Mouse (Mus musculus): ENCODE measurements around the gene Atad3a. TPM values are rescaled to one million over a fixed set of nuclear protein-coding genes. Genes with fewer than 3 reads are reported as not detected.

Gene Atad3a
- polyA plus RNA-seq, 1 experiment: 44.5 TPM

DNA sequence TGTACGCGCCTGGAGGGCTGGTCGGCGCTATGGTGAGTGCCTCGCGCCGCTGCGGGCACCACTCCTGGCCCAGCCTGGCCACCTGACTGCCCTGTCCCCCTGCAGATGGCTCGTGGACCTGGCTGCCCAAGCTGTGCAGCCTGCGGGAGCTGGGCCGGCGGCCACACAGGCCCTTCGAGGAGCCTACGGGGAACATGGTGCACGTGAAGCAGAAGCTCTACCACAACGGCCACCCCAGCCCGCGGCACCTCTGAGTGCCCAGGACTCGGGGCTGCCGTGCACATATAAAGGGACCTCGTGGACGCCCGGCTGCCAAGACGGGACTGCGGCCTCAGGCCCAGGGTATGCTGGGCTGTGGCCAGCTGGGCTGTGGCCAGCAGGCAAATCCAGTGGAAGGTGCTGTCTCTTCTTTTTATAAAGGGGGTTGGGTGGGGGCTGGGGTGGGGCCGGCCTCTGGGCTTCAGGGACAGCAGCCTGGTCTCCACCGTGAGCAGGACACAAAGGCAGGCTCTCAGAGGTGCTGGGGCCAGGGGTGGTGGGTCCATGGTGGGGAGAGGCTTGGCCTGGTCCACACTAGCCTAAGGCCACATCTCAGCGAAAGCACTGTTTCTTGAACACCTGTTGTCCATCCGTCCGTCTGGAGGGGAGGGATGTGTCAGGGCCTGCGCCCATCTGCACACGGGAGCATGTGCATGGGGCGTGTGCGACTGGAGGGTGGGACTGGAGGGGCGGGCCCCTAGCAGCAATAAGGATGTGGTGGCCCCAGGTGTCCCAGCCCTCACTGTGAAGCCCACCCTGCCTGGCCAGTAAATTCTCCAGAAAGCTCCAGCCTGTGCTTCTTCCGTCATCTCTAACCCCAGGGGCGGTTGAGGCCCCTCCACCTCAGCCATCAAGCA, 20.9 kb downstream of the Atad3a start:
- Histone ChIP-seq H3K4me1 (ENCODE audit: control insufficient read depth, insufficient read depth, low read length) (peaks cover 4% of the 10 kb centered on the region; the same call in 1 of the 2 replicates), H3K4me3 (replicated peaks; ENCODE audit: extremely low read depth, low read depth, low read length) (no peak overlapping the region)
- TF ChIP-seq CTCF (IDR thresholded peaks at IDR 0.05; ENCODE audit: insufficient read depth, low read length): no peak
- TF ChIP-seq POLR2A (IDR thresholded peaks at IDR 0.05; ENCODE audit: borderline replicate concordance, extremely low read depth, low read depth, low read length): no peak
- no peak for DNase-seq
- 86% methylated on average over 37 of the region's 37 CpGs for WGBS

DNA sequence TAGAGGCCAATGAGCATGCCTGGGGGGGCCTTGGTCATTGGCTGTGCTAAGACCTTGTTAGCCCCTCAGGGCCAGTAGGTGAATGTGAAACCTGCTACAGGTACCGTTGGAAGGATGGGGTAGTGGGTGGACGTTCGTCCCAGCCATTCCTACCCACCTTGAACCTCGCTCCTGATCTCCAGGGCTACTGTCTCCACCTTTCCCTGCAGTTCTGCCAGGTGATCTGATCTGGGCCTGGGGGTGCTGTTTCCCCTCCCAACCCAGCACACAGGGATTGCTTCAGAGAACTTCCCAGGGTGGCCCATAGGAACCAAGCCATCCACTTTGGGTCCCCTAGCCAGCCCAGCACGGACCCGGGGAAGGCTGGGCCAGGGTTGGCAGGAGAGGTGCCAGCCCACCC, 21.7 kb downstream of the Atad3a start:
- H3K4me1 ChIP-seq (ENCODE audit: control insufficient read depth, insufficient read depth, low read length): peaks cover 4% of the 10 kb centered on the region; the same call in 1 of the 2 replicates
- no peak overlapping the region for H3K4me3 ChIP-seq (replicated peaks; ENCODE audit: extremely low read depth, low read depth, low read length)
- DNase-seq: no peak
- 89% methylated on average over 6 of the region's 6 CpGs for WGBS
- TF ChIP-seq CTCF (IDR thresholded peaks at IDR 0.05; ENCODE audit: insufficient read depth, low read length): no peak

DNA sequence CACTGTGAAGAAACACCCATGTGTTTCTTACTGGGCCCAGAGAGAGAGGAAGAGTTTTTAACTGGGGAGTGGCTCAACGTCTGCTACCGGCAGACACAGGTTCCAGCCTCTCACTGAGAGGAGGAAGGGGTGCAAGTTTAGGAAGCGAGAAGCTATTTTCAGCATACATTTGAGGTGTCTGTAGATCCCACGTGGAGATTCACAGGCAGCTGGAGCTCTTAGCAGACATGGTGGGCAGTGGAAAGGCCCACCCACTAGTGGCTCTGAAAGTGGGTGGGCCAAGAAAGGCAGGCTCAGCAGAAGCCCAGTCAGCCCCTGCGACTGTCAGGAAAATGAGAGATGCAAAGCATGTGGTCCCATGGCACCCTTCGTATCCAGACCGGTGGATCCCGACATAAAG, 22.6 kb downstream of the Atad3a start:
- no peak for DNase-seq
- peaks cover 6% of the 10 kb centered on the region; the same call in 1 of the 2 replicates for H3K4me1 ChIP-seq (ENCODE audit: control insufficient read depth, insufficient read depth, low read length)
- WGBS: 48% methylated on average over 8 of the region's 8 CpGs
- no peak for TF ChIP-seq POLR2A (IDR thresholded peaks at IDR 0.05; ENCODE audit: borderline replicate concordance, extremely low read depth, low read depth, low read length)
- no peak overlapping the region for H3K4me3 ChIP-seq (replicated peaks; ENCODE audit: extremely low read depth, low read depth, low read length)

DNA sequence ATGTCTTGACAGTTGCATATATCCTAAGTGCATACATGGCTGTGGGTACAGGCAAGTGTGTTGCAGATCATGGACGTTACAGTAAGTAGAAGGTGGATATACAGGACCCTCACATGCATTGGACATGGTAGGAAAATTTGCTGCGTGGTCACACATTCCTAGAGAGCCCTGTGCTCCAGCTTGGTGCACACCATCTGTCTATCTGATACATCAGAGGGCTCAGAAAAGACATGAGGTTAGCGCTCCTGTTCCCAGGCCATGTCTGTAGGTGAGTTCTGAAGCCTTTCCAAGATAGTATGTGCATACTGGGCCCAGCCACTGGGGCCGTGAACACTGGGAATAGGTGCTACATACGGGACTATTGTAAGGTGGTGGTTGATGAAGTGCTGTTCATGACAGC, 24.5 kb downstream of the Atad3a start:
- Histone ChIP-seq H3K4me1 (ENCODE audit: control insufficient read depth, insufficient read depth, low read length) (peaks cover 6% of the 10 kb centered on the region; the same call in 1 of the 2 replicates), H3K4me3 (replicated peaks; ENCODE audit: extremely low read depth, low read depth, low read length) (no peak overlapping the region)
- no peak for DNase-seq
- WGBS: 92% methylated on average over 5 of the region's 5 CpGs
- TF ChIP-seq CTCF (IDR thresholded peaks at IDR 0.05; ENCODE audit: insufficient read depth, low read length) (no peak), POLR2A (IDR thresholded peaks at IDR 0.05; ENCODE audit: borderline replicate concordance, extremely low read depth, low read depth, low read length) (no peak)

DNA sequence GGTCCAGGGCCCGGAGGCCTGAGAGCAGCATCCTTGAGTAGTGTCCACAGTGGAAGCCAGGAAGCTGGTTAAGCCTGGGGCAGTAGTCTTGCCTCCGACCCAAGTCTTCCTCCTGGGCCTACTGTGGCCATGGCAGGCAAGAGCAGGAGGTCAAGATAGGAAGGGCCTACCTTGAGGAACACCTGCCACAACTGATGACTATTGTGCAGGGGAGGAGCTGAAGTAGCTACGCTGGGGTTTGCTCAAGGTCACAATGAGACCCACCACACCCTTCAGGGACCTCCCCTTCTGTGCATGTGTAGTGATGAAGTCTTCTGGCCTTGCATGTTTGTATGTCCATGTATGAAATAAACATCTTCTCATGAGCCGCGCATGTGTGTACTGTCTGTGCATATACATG, 25.1 kb downstream of the Atad3a start:
- H3K4me1 ChIP-seq (ENCODE audit: control insufficient read depth, insufficient read depth, low read length): peaks cover 6% of the 10 kb centered on the region; the same call in 1 of the 2 replicates
- peak overlapping the region; percentile 79 for H3K4me3 ChIP-seq (replicated peaks; ENCODE audit: extremely low read depth, low read depth, low read length)
- WGBS: 62% methylated on average over 5 of the region's 5 CpGs
- no peak for TF ChIP-seq POLR2A (IDR thresholded peaks at IDR 0.05; ENCODE audit: borderline replicate concordance, extremely low read depth, low read depth, low read length)
- TF ChIP-seq CTCF (IDR thresholded peaks at IDR 0.05; ENCODE audit: insufficient read depth, low read length): no peak
- no peak for DNase-seq

DNA sequence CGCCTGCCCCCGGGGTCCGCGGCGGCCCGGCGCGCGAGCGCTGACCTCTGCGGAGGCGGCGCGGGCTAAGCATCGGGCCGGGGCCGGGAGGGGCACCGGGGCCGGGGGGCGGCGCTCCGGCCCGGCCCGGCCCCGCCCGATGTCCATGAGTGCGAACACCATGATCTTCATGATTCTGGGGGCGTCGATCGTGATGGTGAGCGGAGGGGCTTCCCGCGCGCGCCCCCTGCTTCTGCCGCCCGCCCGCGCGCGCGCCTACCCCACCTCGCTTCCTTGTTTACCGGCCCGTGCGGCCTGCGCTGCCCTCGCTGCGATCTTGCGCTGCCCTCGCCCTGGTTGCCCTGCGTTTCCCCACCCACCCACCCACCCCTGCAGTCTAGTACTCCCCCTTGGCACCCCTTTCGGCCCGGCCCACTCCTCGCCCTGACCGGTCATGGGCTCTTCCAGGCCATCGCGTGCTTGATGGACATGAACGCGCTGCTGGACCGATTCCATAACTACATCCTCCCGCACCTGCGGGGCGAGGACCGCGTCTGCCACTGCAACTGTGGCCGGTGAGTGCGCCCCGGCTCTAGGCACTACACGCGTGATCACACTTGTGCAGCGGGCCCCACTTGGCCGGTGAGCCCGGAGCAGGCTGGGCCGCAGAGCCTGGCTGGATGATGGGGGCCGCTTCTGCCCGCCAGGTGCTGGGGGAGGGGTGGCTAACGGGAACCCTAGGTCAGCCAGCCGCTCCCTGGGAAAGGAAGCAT, 25.8 kb downstream of the Atad3a start:
- H3K4me3 ChIP-seq (replicated peaks; ENCODE audit: extremely low read depth, low read depth, low read length): peak overlapping the region; percentile 79
- WGBS: 1% methylated on average over 74 of the region's 79 CpGs
- peak; percentile 45 for DNase-seq
- peaks cover 6% of the 10 kb centered on the region; the same call in 1 of the 2 replicates for H3K4me1 ChIP-seq (ENCODE audit: control insufficient read depth, insufficient read depth, low read length)
- TF ChIP-seq CTCF (IDR thresholded peaks at IDR 0.05; ENCODE audit: insufficient read depth, low read length) (no peak), POLR2A (IDR thresholded peaks at IDR 0.05; ENCODE audit: borderline replicate concordance, extremely low read depth, low read depth, low read length) (peak; percentile 29; the same call in 1 of the 2 replicates)

DNA sequence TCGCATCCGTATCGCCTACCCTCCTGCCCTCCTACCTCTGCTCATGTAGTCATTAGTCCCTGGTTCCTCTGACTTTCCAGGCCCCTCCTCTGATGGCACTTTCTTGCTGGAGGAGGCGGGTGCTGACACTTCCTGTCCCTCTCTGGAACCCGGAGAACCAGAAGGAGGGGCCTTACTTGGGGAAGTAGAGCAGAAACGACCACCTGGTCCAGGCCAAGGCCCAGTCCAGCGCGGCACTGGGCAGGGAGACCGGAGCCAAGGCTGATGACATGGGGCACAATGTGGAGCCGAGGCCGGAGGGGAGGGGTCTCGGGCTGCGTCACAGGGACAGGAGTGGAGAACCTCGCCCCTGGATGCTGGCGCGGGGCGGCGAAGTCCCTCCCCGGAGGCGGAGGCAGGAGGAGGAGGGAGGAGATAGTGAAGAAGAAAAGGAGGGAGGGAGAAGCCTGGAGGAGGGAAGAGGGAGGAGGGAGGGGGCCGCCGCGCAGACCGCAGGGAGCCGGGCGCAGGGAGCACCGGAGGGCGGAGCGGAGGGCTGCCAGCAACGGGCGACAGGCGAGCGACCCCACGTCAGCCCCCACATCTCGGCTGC, 26.4 kb downstream of the Atad3a start, which contains the start of gene Tmem240:
Gene Tmem240, plus strand, starts transcription at position 451 of the 592 bp plus-strand sequence.
- peak; percentile 86 for DNase-seq
- no peak for TF ChIP-seq CTCF (IDR thresholded peaks at IDR 0.05; ENCODE audit: insufficient read depth, low read length)
- TF ChIP-seq POLR2A (IDR thresholded peaks at IDR 0.05; ENCODE audit: borderline replicate concordance, extremely low read depth, low read depth, low read length): peak; percentile 22; the same call in 1 of the 2 replicates
- H3K4me3 ChIP-seq (replicated peaks; ENCODE audit: extremely low read depth, low read depth, low read length): peak within 1 kb of the TSS; percentile 79
- H3K4me1 ChIP-seq (ENCODE audit: control insufficient read depth, insufficient read depth, low read length): peaks cover 6% of the 10 kb centered on the region; the same call in 1 of the 2 replicates
- under 1% methylated on average over 31 of the region's 35 CpGs for WGBS

DNA sequence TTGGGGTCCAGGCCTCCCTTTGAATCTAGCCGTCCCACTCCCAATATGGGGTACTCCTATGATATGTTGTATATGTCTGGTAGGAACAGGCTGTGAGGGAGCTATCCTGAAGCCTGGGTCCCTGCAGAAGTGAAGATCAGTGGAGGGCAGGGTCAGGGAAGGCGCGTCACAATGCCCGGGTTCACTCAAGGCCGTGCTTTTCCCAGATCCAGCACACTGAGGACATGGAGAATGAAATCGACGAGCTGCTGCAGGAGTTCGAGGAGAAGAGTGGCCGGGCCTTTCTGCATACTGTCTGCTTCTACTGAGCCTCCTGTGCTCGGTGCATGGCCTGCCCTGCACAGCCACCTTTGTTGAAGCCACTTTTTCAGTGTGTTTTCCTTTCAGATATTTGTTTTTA, 27.6 kb downstream of the Atad3a start:
- no peak for DNase-seq
- Histone ChIP-seq H3K4me3 (replicated peaks; ENCODE audit: extremely low read depth, low read depth, low read length) (no peak overlapping the region), H3K4me1 (ENCODE audit: control insufficient read depth, insufficient read depth, low read length) (peaks cover 6% of the 10 kb centered on the region; the same call in 1 of the 2 replicates)
- TF ChIP-seq POLR2A (IDR thresholded peaks at IDR 0.05; ENCODE audit: borderline replicate concordance, extremely low read depth, low read depth, low read length): no peak
- TF ChIP-seq CTCF (IDR thresholded peaks at IDR 0.05; ENCODE audit: insufficient read depth, low read length): no peak
- WGBS: 88% methylated on average over 10 of the region's 10 CpGs

DNA sequence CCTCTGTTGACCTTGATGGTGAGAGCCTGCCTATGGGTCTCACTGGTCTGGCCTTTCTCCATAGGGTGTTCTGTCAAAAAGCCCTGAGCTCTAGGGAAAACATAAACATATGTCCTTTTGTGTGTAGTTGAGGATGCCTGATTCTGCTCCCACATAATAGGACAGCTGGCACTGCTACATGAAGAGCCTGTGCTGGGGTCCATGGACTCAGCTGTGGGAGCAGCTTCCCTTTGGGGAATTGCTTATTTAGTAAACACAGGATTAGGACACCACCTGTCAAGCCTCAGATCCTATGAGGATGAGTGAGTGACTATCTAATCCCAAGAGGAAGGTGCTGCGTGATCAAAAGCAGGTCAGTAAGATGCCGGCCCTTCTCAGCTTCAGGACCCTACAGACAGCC, 32.9 kb downstream of the Atad3a start:
- no peak overlapping the region for H3K4me3 ChIP-seq (replicated peaks; ENCODE audit: extremely low read depth, low read depth, low read length)
- no peak for DNase-seq
- WGBS: 89% methylated on average over 2 of the region's 2 CpGs

More for the DNA sequence above, 32.9 kb downstream of the Atad3a start:
- no peaks in the 10 kb centered on the region for H3K4me1 ChIP-seq (ENCODE audit: control insufficient read depth, insufficient read depth, low read length)
- no peak for TF ChIP-seq POLR2A (IDR thresholded peaks at IDR 0.05; ENCODE audit: borderline replicate concordance, extremely low read depth, low read depth, low read length)
- TF ChIP-seq CTCF (IDR thresholded peaks at IDR 0.05; ENCODE audit: insufficient read depth, low read length): no peak
